Comparison of ENCODE assay signal across 19 mouse cellular contexts in genomic region chr5:70434636-70435035, GRCm38 (mm10).
"Had no signal": no experiment of that assay in that cellular context is flagged by ENCODE, and none has a peak within 500 bp of the region (broad histone marks: within the 10 kb centered on the region; RNA-seq: fewer than 3 reads in every experiment).

No protein-coding gene starts in this region.

- DNase-seq: liver, postnatal 0 days; lung, adult 2 months; lung, postnatal 4 days; retina, postnatal 1 day; right cerebral cortex, adult 18-20 months; right cerebral cortex, postnatal 25 days; right cerebral cortex, postnatal 4 days; spleen, adult 18-20 months; thymus, adult 18-20 months; thymus, postnatal 14 days; thymus, postnatal 36 days had no signal

- H3K4me1 ChIP-seq: lung, embryonic 15.5 days; midbrain, embryonic 10.5 days; midbrain, embryonic 12.5 days; midbrain, embryonic 15.5 days; neural tube, embryonic 13.5 days; neural tube, embryonic 15.5 days had no signal

- H3K4me3 ChIP-seq: lung, embryonic 15.5 days; midbrain, embryonic 10.5 days; midbrain, embryonic 12.5 days; midbrain, embryonic 15.5 days; myocyte; neural tube, embryonic 13.5 days; neural tube, embryonic 15.5 days had no signal

- H3K27me3 ChIP-seq: lung, embryonic 15.5 days; midbrain, embryonic 12.5 days; midbrain, embryonic 15.5 days; neural tube, embryonic 13.5 days; neural tube, embryonic 15.5 days had no signal

- H3K4me2 ChIP-seq: lung, embryonic 15.5 days; midbrain, embryonic 12.5 days; midbrain, embryonic 15.5 days; neural tube, embryonic 13.5 days; neural tube, embryonic 15.5 days had no signal

- H3K36me3 ChIP-seq: lung, embryonic 15.5 days; midbrain, embryonic 10.5 days; midbrain, embryonic 12.5 days; midbrain, embryonic 15.5 days; neural tube, embryonic 13.5 days; neural tube, embryonic 15.5 days had no signal

- ATAC-seq: liver, postnatal 0 days; lung, postnatal 0 days; midbrain, embryonic 15.5 days had no signal

- H3K9me3 ChIP-seq: lung, embryonic 15.5 days; midbrain, embryonic 10.5 days; midbrain, embryonic 12.5 days; midbrain, embryonic 15.5 days; neural tube, embryonic 13.5 days; neural tube, embryonic 15.5 days had no signal

- H3K9ac ChIP-seq: liver, postnatal 0 days; lung, embryonic 15.5 days; midbrain, embryonic 12.5 days; midbrain, embryonic 15.5 days; neural tube, embryonic 13.5 days; neural tube, embryonic 15.5 days had no signal

- H3K27ac ChIP-seq: lung, embryonic 15.5 days; midbrain, embryonic 10.5 days; midbrain, embryonic 12.5 days; midbrain, embryonic 15.5 days; neural tube, embryonic 13.5 days; neural tube, embryonic 15.5 days had no signal
